Mouse (Mus musculus): ENCODE results near the gene Alg12.
"Not testable (repeated sequence)": the region's sequence is repeated elsewhere in the genome, so short reads cannot be mapped to it uniquely, and the experiment has no call there.

Alg12 gene

DNA sequence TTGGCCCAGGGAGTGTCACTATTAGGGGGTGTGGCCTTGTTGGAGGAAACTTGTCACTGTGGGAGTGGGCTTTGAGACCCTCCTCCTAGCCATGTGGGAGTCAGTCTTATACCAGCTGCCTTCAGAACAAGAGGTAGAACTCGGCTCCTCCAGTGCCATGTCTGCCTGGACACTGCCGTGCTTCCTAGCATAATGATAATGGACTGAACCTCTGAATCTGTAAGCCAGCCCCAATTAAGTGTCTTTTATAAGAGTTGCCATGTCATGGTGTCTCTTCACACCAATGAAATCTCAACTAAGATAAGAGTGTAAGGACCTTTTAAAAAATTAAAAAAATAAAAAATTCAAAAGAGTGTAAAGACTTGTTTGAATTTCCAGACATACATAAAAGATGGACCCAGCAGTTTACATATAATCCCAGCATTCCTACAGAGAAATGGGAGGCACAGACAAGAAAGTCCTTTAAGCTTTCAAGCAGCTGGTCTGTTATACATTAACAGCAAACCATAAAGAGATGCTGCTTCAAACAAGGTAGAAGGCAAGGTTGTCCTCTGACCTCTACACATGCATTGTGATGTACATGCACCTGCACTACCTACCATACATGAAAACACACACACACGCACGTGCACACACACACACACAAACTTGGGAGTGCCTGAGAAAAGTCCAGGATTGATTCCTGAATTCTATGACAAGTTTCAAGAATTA, 26.8 kb downstream of the Alg12 start:
- DNase-seq (ENCODE audit: low read depth) = no peak

DNA sequence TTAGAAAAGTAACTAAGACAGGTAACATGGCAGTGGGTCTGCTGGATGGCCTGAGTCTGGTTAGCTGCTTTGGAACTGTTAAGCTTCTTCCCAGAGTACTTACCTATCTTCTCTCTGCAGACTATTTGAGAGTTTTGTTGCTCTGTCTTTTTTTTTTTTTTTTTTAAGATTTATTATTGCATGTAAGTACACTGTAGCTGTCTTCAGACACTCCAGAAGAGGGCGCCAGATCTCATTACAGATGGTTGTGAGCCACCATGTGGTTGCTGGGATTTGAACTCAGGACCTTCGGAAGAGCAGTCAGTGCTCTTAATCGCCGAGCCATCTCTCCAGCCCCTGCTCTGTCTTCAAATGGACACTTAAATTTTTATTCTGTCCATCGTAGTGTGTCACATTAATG, 44.5 kb downstream of the Alg12 start:
- DNase-seq (ENCODE audit: low read depth) = not testable (repeated sequence)

DNA sequence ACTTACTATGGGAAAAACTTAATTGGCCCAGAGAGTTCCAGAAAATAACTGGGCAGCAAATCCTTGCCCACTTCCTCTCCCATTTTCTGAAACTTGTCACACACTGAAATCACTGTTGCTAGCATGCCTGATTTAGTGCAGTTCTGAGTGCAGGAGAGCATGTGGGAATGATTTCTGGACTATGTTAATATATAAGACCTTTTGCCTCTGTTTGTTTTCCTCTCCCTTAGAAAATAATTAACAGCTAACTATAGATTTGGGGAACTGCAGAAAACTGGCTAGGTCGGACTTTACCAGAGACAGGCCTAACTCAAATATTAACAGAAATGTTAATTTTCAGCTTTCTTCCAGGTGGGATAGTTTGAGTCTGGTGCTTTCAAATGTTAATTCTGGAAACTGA, 50.6 kb downstream of the Alg12 start:
- DNase-seq (ENCODE audit: low read depth) = no peak

DNA sequence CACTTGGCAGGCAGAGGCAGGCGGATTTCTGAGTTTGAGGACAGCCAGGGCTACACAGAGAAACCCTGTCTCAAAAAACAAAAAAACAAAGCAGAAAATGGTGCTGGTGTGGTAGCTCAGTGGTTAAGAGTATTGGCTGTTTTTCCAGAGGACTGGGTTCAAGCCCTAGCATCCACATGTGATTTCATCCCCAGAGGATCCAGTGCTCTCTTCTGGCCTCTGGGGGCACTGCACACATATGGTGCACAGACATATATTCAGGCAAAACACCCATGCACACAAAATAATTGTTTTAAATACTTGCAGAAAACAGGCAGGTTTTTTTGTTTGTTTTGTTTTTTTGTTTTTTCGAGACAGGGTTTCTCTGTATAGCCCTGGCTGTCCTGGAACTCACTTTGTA, 53.0 kb downstream of the Alg12 start:
- peak; percentile 42 for DNase-seq (ENCODE audit: low read depth)

DNA sequence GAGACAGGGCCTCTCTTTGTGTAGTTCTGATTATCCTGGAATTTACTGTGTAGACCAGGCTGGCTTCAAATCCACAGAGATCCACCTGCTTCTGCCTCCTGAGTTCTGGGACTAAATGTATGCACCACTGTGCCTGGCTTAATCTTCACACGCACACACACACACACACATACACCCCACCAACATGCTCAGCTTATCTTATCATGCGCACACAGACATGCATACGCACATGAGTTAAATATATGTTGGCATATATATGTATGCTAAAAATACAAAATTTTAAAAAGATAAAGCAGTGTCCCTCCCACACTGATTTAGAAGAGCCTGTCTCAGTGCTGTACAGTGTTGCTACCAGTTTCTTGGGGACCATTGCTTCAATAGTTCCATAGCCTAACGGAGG, 57.6 kb downstream of the Alg12 start:
- DNase-seq (ENCODE audit: low read depth) = no peak

DNA sequence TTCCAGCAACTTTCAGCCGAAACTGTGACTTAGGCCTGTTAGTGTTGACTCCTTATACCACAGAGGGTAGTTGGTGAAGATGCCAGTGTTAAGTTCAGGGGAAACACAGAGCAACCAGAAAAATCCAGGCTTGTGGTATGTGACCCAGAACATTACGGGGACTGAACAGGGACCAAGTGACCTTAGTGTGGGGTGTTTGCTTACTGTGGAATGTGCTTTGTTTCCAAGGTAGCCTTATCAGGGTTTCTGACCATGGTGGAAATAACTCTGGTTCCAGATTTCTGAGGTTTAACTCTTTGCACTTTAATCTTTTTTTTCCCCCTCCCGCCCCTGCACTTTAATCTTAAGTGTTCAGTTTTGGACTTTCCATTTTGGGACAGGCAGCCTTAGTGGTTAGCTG, 61.1 kb downstream of the Alg12 start:
- DNase-seq (ENCODE audit: low read depth) = no peak

DNA sequence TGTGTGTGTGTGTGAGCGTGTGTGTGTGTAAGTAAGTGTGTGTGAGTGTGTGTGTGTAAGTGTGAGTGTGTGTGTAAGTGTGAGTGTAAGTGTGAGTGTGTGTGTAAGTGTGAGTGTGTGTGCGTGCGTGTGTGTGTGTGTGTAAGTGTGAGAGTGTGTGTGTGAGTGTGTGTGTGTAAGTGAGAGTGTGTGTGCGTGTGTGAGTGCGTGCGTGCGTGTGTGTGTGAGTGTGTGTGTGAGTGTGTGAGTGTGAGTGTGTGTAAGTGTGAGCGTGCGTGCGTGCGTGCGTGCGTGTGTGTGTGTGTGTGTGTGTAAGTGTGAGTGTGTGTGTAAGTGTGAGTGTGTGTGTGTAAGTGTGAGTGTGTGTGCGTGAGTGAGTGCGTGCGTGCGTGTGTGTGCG, 63.4 kb downstream of the Alg12 start:
- DNase-seq (ENCODE audit: low read depth) = no peak

All from 416B (cell line).